Mouse (Mus musculus): ENCODE measurements around the gene Arrb2.
"Not testable (repeated sequence)": the region's sequence is repeated elsewhere in the genome, so short reads cannot be mapped to it uniquely, and the experiment has no call there.

Arrb2 gene

DNA sequence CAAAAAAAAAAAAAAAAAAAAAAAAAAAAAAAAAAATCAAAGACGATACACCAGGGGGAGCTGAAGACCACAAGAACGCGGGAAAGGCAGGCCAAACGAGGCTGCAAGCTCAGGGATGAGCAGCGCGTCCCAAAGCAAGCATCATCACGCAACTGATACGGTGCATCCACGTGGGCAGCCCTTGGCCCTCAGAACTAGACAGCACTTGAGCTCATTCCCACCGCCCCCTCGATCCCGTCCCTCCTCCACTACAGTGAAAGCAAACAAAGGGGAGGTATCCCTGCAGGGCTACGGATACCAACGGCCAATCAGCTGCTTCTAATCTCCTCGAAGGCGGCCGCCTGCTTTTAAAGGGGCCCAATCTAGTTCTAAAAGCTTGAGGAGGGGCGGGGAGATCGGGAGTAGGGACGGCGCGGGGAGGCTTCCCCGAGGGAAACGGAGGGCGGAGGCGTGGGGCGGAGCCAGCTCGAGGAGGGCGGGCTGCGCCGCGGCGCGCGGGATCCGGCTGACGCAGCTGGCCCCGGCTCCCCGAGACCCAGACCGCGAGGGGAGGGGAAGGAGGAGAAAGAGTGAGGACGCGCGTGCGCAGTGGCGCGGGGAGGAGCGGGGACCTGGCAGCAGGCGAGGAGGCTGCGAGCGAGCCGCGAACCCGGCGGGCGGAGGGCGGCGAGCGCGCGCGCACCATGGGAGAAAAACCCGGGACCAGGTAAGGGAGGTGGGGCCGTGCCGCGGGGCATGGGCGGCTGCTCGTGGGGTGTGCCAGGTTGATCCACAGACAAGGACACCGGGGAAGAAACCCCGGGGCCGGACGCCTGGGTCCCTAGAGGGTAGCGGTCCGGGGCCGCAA is at the start of gene Arrb2:
Gene Arrb2 (plus strand): TSS at position 588 of the 847 bp plus-strand sequence.
- peak; percentile 99 for DNase-seq (ENCODE audit: low read depth, low spot score)

DNA sequence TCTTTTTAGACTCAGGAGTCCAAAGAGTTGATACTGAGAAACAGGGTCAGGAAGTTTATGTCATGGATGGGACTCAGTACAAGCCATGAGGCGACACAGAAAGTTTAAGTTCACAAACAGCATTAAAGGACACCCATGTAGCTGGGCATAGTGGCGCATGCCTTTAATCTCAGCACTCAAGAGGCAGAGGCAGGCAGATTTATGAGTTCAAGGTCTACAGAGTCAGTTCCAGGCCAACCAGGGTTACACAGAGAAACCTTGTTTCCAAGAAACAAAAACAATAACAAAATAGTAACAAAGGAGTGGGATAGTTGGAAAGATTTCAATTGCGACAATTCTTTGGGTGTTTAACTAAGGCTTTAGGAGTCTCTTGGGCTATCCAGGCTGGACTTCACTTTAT is 48.3 kb upstream of the Arrb2 start:
- no peak for DNase-seq (ENCODE audit: low read depth, low spot score)

- no peak for DNase-seq (ENCODE audit: low read depth, low spot score)
These were observed 45.0 kb upstream of the Arrb2 start for GRCm38 (mm10) chr11:70387436-70387835.

- DNase-seq (ENCODE audit: low read depth, low spot score): no peak
These were observed 43.0 kb upstream of the Arrb2 start for GRCm38 (mm10) chr11:70389421-70389820.

DNA sequence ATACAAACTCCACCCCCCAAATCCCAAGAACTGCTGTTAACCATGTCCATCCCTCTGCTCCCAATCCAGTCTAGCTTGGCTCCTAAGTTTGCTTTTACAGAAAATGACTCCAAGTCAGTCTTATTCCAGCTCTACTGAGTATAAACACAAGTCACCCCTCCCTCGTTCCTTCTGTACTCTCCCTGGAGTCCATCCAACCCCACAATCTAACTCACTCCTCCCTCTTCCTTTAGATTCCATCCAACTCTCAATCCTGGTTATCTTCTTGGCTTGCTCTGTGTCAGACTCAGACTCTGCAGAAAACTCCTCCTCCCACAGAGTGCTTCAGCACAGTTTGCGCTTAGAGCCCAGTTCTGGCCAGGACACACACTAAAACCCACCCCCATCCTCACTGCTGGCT is 28.8 kb upstream of the Arrb2 start:
- DNase-seq (ENCODE audit: low read depth, low spot score): no peak

GRCm38 (mm10) chr11:70409594-70410296 is 22.7 kb upstream of the Arrb2 start, which contains the start of gene Pelp1:
Gene Pelp1, minus strand, starts transcription at chr11:70410031.
- peak; percentile 90 for DNase-seq (ENCODE audit: low read depth, low spot score)

DNA sequence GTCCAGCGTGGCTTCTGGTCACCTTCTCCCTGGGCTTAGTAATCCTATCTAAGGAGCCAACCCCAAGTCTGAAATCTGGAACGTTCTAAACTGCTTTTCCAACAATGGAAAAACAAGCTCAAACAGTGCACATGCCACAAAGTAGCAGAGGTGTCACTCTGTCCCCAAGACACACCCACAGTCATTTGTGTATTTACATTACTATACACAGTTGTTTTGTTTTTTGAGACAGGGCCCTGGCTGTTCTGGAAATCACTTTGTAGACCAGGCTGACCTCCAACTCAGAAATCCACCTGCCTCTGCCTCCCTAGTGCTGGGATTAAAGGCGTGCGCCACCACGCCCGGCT is 22.2 kb upstream of the Arrb2 start:
- no peak for DNase-seq (ENCODE audit: low read depth, low spot score)

GRCm38 (mm10) chr11:70412591-70412990 is 19.8 kb upstream of the Arrb2 start:
- DNase-seq (ENCODE audit: low read depth, low spot score): no peak

DNA sequence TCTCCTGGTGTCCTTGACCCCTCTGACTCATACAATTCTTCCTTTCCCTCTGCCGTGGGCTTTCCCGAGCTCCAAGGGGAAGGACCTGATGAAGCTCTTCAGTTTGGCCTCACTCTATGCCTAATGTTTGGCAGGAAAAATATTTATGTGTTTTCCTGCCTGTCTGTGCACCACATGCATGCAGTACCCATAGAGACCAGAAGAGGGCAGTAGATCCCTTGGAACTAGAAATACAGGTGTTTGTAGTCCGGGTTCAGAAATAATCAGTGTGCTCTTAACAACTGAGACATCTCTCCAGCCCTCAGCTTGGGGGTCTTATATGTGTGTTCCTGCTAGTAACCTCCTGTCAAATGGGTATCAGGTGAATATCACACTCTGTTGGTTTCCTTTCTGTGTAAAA is 18.5 kb upstream of the Arrb2 start:
- DNase-seq (ENCODE audit: low read depth, low spot score): peak; percentile 89

DNA sequence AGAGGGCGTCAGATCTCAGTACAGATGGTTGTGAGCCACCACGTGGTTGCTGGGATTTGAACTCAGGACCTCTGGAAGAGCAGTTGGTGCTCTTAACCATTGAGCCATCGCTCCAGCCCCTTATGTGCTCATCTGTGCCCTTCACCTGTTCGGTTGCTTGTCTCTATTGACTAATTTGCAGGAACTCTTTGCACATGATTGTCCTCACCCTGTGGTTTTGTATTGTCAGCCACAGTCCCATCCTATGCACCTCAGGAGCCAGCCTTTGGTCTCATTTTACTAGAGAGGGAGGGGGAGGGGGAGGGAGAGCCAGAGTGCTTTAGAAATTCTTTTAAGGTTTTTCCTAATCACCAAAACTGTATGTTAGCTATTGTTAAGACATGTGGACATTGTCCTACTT is 14.2 kb upstream of the Arrb2 start:
- DNase-seq (ENCODE audit: low read depth, low spot score): no peak

DNA sequence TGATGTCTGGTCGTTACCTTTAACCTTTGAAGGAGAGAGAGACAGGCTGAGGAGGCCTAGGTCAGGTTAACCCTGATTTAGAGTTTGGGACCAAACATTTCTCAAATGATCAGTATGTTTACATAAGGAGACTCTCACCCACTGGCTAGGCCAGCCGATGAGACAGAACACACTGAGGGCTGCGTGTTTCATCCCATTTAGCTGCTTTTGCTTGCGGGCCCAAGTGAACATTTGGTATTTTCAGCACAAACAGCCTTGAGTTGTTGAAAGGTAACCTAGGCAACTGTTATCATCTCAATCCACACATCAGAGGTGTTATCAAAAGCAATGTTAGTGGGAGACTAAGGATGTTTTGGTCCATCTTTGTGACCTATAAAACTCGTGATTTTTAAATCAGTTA is 12.9 kb upstream of the Arrb2 start:
- DNase-seq (ENCODE audit: low read depth, low spot score): no peak

DNA sequence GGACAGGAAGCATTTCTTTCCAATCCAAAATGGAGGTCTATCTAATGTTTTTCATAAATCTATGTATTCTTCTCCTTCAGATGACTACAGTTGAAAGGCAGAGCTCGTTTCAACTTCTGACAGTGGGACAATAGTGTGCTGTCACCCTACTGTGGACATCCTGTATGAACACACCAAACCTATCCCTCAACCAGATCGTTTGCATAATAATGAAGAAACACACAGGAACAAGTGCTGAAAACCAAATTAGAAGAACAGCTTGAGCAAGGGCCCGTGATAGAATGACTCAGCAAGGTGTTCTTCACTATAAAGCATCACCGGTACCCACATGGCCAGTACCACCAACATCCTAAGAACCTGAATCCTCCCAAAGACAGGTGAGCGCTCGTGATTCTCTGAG is 5.8 kb upstream of the Arrb2 start:
- DNase-seq (ENCODE audit: low read depth, low spot score): not testable (repeated sequence)

- DNase-seq (ENCODE audit: low read depth, low spot score): no peak
These were observed 861 bp upstream of the Arrb2 start for GRCm38 (mm10) chr11:70431574-70431973.

GRCm38 (mm10) chr11:70432895-70433568 is 597 bp downstream of the Arrb2 start:
- peak; percentile 52 for DNase-seq (ENCODE audit: low read depth, low spot score)

DNA sequence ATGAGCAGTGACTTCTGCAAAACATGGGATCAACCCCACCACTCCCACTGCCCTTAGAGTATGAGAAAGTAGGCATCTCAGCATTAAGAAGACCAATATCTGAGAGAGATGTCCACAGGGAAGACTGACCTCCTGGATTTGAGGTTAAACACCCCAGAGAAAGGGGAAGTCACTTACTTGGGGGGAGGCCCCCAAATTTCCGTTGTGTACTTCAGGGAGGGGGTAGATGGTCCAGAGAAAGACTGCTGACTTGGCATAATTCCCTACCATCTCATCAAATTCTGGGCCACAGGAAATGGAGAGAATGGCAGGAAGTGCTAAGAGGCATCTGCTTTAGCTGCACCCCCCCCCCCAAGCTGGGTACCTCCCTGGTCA is 1.1 kb downstream of the Arrb2 start:
- peak; percentile 44 for DNase-seq (ENCODE audit: low read depth, low spot score)

DNA sequence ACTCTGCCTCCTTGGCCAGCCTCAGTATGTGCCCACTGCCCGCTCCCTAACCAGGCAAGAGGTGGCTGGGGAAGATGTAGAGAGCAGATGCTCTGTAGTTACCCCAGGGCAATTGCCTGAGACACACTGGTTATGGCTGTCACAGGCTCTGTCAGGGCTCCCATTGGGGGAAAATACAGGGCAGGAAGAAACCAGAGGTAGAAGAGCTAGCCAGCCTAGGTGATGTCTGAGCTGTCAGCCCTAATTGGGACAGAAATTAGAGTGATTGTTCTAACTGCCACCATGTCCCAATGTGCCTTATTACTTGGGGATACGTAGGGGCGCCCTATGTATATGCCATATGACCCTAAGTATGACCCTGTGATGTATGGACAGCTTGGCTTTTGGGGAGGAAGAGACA is 1.5 kb downstream of the Arrb2 start:
- peak; percentile 55 for DNase-seq (ENCODE audit: low read depth, low spot score)

- DNase-seq (ENCODE audit: low read depth, low spot score): peak; percentile 62
These were observed 3.0 kb downstream of the Arrb2 start for GRCm38 (mm10) chr11:70435476-70435875.

DNA sequence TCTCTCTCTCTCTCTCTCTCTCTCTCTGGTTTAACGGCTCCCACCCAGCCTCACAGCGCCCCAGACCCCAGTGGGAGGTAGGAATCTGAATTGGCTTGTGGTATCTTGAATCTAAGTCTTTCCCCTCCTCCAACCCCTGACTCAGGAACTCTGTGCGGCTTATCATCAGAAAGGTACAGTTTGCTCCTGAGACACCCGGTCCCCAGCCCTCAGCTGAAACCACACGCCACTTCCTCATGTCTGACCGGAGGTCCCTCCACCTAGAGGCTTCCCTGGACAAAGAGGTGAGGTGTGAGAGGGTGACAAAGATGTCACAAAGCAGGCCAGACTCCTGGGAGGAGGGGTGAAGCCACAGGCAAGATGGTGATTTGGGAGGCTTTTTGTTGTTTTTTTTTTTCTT is 5.0 kb downstream of the Arrb2 start:
- DNase-seq (ENCODE audit: low read depth, low spot score): no peak

GRCm38 (mm10) chr11:70438728-70439374 is 6.4 kb downstream of the Arrb2 start:
- no peak for DNase-seq (ENCODE audit: low read depth, low spot score)

DNA sequence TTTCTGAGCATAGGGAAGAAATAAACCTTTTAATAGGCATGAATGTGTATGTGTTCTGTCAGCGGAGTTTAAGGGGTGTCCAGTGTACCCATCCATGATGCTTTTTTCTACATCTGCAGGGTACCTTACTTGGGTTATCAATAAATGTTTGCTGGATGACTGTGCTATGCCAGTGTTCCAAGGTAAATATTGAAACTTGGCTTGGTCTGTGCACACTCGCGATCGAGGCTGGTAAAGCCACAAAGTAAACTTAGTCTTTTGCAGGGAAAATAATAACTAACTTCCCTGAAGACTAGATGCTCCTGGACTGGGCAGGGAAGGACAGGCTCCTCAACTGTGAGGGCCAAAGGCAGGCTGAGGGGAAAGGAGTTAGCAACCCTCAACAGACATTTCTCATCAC is 8.2 kb downstream of the Arrb2 start:
- DNase-seq (ENCODE audit: low read depth, low spot score): no peak

GRCm38 (mm10) chr11:70441882-70442281 is 9.4 kb downstream of the Arrb2 start:
- DNase-seq (ENCODE audit: low read depth, low spot score): no peak

GRCm38 (mm10) chr11:70443964-70444363 is 11.5 kb downstream of the Arrb2 start:
- no peak for DNase-seq (ENCODE audit: low read depth, low spot score)

All from CD4-positive, CD25-positive, alpha-beta regulatory T cell, adult 2 months (primary cell).